Mouse (Mus musculus): ENCODE measurements around the gene Pycard.
A peak's percentile ranks its signal among the peaks of the same experiment; 100 is the strongest.
"Not testable (repeated sequence)": the region's sequence is repeated elsewhere in the genome, so short reads cannot be mapped to it uniquely, and the experiment has no call there.

The Pycard gene

DNA sequence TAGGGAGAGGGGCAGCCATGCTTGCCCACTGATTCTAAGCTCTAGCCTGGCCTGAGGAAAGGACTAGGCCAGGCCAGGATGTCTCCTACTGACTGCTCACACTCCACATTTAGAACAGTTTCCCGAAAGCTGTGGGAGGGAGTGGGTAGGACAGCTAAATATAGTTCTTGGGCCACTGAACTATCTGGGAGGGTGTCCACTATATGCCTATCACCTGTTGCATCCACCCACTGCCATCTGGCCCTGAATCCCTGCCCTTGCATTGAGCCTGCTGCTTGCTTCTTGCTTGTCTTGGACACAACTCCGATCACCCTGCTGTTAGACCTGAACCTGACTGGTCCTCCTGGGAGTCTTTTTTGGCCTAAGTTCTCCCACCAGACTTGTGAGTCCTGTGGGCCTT lies 10.0 kb upstream of the Pycard start, which contains the start of gene Trim72:
Gene Trim72, plus strand, starts transcription at position 262 of the 400 bp plus-strand sequence.
- DNase-seq (ENCODE audit: low read depth, low spot score): no peak

DNA sequence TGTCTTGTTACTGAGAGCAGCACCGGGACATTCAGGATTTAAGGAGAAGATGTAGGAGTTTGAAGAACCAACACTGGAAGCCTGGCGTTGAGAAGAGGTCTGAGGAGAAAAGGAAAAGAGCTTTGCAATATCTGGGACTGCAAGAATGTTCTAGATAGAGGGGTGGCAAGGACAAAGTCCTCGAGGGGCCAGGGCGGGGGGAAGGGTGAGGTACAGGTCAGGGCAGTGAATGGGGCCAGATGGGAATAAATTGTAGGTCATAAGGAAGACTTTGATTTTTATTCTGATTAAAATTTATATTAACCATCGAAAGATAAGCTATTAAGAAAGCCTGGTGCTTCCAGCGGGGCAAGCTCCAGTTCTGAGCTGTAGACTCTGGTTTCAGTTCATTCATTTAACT lies 9.4 kb upstream of the Pycard start:
- DNase-seq (ENCODE audit: low read depth, low spot score): no peak

DNA sequence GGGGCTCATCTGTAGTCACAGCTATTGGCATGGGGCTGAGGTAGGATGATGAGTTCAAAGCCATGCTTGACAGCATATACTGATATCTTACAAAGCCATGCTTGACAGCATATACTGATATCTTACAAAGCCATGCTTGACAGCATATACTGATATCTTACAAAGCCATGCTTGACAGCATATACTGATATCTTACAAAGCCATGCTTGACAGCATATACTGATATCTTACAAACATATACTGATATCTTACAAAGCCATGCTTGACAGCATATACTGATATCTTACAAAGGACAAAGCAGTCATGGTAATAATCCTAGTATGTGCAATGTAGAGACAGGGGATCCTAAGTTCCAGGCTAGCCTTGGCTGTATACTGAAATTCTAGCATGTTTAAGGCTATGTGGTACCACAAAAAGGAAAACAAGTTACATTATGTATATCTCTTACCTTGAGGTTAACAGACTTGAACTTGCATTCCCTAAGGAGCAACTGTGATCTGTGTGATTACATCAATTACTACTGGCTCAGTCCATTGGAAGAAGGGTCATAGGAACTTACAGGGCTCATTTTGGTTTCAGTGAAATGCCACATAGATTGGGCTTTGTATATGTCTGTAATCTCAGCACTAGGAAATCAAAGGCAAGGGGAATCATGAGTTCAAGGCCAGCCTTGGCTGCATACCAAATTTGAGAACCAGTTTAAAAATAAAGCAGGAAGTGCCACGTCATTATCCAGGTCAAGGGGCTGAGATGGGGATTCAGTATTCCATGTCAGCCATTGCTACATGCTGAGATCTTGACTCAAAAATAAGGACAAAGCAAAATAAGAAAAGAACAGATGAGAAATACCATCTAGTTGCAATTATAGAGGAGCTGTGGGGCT lies 6.6 kb upstream of the Pycard start:
- no peak for DNase-seq (ENCODE audit: low read depth, low spot score)

DNA sequence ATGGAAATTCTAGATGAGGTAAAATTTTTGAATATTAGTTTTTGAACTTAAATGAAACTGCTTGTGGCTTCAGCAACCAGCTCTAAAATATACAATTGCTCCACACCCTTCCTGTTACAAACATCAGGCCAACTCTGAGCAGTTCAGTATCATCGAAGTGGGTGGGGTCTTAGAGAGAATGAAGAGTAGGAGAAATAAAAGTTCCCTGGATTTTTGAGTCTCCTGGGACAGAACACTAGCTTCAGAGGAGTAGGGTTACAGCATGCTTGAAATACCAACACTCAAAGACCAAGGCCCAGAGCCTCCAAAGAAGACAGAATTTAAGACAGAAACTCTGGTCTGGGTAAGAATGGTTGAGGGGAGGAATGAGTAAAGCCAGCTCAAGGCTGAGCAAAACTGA lies 5.8 kb upstream of the Pycard start:
- no peak for DNase-seq (ENCODE audit: low read depth, low spot score)

DNA sequence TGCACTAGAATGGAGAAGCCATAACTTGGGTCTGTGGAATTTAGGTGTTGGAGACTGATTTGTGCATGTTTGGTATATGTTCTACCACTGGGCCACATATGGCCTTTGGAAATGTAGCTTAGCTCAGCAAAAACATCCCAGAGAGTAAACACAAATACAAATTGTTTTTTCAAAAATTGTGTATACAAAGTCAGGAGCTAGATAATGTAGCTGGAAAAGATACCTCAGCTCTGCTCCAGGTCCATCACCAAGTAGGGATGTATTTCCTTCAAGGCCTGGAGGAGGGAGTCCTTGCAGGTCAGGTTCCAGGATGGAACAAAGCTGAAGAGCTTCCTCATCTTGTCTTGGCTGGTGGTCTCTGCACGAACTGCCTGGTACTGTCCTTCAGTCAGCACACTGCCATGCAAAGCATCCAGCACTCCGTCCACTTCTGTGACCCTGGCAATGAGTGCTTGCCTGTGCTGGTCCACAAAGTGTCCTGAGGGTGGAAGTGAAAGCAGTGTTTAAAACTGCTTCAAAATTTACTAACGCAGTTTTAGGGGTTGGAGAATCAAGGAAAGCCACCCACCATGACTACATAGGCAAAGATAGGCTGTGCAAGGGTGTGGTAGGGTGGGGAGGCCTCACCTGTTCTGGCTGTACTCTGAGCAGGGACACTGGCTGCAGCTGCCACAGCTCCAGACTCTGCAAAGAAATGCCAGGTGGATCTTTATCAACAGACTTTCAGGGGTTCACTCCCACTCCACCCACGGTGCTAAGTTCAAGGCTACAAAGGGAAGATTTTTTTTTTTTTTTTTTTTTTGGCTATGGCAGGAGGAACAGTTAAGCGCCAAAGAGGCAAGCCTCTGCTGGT lies 953 bp downstream of the Pycard start:
- no peak for DNase-seq (ENCODE audit: low read depth, low spot score)

DNA sequence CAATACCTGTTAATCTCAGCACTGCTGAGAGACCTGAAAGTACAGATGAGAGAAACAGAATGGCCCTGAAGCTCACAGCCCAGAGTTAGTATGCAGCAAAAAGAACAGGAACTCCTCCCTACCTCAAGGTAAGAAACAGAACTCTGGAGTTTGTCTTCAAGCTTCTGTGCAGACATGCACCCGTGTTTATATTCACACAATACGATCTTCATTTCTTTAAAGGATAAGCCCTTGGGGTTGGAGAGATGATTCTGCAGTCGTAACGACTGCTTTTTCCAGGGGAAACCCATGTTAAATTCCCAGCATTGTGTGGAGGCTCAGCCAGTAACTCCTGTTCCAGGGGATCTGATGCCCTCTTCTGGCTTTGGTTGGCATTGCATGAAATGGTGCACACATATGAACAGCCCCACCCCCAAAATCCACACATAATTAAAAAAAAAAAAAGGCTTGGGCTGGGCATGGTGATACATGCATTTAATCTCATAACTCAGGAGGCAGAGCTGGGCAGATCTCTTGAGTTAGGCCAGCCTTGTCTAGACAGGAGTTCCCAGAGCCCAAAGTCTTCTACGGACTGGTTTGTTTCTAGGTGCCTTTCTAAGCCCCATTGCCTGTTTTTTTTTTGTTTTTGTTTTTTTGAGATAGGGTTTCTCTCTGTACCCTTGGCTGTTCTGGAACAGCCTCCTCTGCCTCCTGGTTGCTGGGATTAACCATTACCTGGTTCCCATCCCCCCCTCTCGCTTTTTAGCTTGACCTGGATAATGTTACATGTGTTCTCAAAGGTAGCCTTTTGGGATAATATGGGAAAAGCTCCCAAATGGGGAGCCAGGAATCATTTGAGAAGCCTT lies 1.8 kb downstream of the Pycard start:
- DNase-seq (ENCODE audit: low read depth, low spot score): no peak

DNA sequence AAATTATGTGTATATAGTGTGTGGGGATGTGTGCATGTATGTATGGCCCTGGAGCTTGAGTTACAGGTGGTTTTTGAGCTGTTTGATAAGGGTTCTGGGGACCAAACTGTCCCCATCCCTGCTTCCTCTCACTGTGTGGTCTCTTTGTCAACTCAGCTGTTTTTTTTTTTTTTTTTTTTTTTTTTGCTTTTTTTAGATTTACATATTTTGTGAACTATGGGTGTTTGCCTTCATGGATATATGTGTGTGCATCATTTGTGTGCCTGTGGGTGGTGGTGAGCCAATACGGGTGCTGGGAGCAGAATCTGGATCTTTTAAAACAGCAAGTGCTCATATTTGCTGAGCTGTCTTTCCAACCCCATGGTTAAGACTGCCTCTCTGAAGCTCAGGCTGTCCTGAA lies 4.8 kb downstream of the Pycard start:
- no peak for DNase-seq (ENCODE audit: low read depth, low spot score)

DNA sequence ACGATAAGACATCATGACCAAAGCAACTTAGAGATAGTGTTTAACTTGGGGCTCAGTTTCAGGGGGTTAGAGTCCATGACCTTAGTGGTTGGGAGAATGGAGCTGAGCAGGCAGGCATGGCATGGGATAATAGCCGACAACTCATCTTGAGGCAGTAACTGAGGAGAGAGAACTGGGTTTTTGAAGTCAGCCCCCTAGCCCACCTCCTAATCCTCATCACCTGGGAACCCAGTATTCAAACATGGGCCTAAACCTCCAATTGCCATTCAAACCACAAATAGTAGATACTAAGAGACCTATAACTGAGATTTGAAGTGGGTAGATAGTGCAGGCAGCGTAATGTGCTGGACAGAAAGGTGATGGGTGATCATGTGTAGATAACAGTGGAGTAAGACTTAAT lies 13.1 kb downstream of the Pycard start:
- DNase-seq (ENCODE audit: low read depth, low spot score): no peak

DNA sequence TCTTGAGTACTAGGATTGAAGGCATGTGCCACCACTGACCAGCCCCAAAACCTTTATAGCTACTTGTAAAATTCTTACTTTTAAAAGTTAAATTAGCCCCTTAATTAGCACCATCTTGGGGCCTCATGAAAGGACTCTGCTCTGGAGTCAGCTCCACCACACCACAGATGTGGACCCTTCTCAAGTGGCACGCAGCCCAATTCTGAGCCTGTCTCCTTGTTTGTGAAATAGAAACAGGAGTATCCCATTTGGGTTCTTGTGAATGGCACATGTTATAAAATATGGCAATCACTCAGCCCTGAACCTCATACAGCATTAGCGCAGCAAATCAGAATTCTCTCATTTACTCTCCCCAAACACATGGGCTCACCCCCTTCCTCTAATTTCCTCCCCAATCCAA lies 14.8 kb downstream of the Pycard start:
- no peak for DNase-seq (ENCODE audit: low read depth, low spot score)

DNA sequence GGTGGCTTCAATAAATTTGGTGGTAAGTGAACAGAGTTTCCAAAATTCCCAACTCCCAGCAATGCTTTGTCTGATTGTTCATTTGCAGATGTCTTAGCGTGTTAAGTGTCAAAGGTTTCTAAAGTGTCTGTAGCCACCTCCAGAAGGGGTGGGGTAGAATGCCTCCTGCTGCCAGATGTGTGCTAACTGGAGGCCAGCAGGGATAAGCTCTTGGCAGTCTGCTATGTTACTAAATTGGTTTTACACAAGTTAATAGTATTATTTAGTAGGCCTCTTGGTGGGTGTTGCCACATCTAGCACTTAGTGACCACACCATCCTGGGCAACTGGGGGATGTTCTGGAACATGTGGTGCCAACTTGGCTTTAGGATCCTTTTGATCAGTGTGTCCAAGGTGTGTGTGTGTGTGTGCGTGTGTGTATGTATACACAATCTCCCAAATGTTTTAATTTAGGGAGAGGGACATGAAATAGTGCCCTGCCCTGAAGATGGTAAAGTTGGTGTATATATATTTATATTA lies 19.2 kb downstream of the Pycard start:
- DNase-seq (ENCODE audit: low read depth, low spot score): no peak

DNA sequence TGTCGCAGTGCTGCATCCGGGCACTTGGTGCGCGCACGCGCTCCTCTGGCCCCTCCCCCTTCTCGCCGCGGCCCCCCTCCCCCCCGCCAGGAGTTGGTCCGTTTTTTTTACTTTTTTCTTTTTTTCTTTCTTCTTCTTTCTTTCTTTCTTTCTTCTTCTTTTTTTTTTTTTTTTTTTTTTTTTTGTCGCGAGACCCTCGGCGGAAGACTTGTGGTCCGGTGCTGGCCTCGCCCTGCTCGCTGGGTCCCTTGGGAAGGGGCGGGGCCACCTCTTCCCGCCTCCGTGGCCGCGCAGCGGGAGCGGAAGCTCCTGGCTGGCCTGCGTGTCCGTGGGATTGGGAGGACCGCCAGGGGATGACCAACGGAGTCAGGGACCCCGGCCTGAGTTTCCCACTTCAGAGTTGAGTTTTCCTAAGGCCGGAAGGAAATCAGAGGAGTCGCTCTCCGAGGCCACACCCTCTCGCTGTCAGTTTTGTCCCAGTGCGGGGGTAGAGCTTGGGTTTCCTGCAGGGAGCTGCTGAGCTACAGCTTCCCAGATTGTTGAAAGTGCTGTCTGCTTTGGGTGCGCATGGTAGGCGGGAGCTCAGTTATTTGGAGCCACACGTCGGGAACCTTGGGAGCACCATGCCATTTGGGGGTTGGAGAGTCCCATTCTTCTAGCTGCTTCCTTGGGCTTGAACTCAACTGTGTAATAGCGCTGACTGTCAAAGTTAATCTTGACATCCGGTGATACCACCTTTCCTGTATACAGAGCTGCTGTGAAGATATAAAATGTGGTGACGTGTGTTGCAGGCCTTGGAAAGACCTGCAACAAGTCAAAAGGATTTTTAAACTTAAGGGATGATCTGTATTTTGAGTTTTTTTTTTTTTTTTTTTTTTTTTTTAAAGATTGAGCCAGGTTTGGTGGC lies 25.5 kb downstream of the Pycard start:
- peak; percentile 64 for DNase-seq (ENCODE audit: low read depth, low spot score)

DNA sequence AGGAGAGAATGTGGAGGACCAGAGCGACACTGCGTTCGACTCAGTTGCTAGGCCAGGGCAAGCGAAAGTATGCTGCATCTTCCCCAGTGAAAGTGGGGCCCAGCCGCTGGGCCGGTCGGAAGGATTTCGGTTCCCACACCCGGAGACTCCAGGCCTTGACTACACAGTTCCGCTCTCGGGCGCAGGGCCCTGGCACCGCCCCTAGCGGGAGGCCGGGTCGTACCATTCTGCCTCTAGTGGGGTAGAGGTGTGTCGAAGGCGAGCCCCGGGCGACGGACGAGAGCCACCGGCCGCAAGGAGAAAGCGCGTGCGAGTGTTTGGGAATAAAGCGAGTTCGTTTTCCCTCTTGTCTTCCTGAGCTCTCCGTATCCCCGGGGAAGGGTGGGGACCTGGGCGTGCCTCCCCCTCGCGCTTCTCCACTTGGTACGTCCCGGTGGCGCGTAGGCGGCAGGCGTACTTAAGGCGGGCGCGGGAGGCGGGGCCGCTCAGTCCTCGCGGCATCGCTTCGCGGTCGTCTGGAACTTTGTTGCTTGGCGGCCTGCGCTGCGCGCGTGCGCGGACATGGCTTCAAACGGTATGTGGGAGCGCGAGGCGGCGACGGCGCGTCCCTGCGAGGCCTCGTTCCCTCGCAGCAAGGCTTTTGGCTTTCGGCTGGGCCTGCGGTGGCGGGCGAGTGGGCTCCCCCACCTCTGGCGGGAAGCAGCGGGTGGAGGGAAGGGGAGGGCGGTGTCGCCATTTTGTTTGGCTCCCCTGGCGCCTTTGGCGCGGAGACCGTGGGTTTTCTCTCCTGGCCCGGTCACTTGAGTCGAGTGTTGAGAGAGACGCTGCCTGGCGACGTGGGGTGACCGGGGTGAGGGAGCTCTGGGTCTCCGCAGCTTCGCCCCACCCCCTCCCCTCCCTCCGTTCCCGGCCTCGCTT lies 26.4 kb downstream of the Pycard start, which contains the start of gene Fus:
Gene Fus, plus strand, starts transcription at position 454 of the 918 bp plus-strand sequence.
- peak; percentile 85 for DNase-seq (ENCODE audit: low read depth, low spot score)

DNA sequence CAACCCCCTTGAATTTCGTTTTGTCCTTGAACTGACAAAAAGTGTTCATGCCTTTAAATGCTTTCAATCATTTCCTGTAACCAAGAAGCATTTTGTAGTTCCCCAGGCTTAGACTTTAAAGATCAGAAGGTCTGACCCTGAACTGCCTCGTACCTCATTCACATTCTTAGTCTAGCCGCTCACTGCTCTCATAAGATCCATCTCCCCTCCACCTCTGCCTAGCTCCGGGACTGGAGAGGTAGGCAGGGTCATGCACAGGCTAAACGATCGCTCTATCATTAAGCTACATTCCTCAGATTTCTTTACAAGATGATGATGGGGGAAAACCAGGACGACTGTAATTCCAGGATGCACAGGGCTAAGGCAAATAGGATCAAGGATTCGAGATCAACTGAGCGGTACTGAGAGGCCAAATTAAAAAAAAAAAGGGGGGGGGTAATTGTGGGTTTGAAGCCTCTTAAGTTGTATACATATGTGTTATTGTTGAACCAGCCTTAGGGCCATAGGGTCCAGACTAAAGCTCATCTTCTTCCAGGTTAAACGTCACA lies 27.2 kb downstream of the Pycard start:
- no peak for DNase-seq (ENCODE audit: low read depth, low spot score)

DNA sequence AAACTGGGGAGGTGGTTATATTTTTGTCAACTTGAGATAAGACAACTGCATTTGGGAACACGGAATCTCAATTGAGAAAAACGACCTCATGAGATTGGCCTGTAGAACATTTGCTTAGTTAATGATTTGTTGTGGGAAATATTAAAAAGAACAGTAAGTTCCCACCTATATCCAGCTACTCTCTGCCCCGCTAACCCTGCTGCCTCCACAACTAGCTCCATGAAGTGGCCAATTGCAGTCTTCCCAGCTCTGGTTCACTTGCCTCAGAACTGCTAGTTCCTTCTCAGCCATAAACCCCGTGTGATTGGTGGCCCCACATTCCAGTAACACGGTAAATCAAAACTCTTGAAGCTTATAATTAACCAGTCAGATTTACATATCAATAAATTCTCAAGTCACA lies 34.3 kb downstream of the Pycard start:
- DNase-seq (ENCODE audit: low read depth, low spot score): no peak

DNA sequence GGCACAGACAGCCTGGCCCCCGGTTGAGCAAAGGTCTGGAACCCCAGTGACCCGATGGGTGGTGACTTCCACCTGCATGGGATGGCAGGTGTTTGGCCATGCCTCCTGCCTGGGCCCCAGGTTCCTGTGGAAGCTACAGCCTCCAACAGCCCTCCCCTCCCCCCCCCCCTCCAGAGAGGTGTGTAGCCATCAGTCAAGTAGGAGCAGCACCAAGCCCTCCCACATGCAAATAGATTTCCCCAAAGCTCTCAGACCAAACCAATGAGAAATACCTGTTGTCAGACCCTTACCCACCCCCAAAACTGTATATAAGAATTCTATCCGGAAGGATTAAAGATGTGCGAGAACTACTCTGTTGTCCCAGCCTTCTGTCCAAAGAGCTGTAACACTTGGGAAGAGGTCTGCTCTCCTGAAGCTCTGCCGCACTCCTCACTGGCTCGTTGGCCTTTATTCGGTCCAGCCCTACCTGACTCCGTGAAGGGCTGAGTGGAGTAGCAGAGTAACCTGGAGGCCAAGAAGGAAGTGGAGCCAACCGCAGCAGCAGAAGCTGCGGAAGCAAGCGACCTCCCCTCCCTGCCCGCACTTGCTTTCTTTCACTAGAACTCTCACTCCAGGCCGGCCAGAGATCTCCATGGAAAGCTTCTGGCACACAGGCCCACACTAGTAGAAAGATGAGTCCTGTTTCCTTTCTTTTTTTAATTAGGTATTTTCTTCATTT lies 40.6 kb downstream of the Pycard start:
- DNase-seq (ENCODE audit: low read depth, low spot score): no peak

DNA sequence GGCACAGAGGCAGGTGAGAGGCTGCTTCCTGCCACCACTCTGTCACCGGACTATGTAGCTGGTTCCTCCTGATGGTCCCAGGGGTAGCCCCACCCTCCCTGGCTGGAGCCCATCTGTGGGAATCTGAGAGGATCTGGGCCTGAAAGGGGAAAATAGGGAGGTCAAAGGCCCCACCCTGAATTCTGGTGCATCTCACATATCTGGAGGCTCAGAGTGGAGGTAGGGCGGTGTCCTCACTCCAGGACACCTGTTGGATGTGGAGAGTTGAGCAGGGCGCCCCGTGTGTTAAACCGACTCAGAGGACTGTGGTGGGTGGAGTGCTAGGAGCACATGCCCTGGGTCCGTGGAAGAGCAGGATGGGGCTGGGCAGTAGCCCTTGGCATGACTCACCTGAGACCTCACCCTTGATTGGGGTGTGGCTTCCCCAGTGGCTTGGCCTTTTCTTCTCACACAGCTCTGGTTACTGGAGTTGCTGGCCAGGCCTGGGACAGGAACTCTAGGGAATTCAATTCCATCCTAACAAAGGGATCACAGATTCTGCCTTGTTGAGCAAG lies 47.1 kb downstream of the Pycard start, which contains the start of gene Prss36:
Gene Prss36, minus strand, starts transcription at position 256 of the 554 bp plus-strand sequence.
- DNase-seq (ENCODE audit: low read depth, low spot score): no peak

DNA sequence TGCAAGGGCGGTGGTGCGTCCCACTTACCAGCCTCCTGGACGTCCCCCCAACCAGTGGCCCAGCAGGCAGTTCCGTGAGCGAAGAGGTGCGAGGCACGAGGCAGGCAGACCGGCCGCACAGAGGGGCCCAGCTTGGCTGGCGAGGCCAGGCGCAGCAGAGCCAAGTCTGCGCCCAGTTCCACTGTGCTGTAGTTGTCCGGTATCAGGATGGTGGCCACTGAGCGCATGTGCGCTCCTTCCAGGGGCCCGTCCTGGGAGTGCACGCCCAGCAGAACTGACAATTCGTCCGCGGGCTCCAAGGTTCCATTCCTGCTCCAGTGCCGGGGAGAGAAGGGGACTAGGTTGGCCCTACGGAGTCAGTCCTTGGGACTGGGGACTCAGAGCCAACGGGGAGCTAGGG lies 49.1 kb downstream of the Pycard start:
- no peak for DNase-seq (ENCODE audit: low read depth, low spot score)

DNA sequence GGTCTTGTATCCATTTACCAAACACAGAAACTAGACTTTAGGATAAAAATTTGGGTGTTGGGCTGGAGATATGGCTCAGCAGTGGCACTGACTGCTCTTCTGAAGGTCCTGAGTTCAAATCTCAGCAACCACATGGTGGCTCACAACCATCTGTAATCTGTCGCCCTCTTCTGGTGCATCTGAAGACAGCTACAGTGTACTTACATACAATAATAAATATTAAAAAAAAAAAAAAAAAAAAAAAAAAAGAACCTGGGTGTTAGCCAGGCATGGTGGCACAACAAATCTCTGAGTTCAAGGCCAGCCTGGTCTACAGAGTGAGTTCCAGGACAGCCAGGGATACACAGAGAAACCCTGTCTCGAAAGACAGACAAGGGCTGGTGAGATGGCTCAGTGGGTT lies 51.6 kb downstream of the Pycard start:
- DNase-seq (ENCODE audit: low read depth, low spot score): not testable (repeated sequence)
